Mouse (Mus musculus): ENCODE data around the gene Hand2.

Gene Hand2

GRCm38 (mm10) chr8:57325111-57325891, 4.5 kb downstream of the Hand2 start:
- DNase-seq = no peak

GRCm38 (mm10) chr8:57326091-57327065, 5.6 kb downstream of the Hand2 start:
- DNase-seq = no peak

- DNase-seq = no peak
Measured at GRCm38 (mm10) chr8:57327281-57328160, 6.7 kb downstream of the Hand2 start.

GRCm38 (mm10) chr8:57328161-57328920, 7.6 kb downstream of the Hand2 start:
- no peak for DNase-seq

- no peak for DNase-seq
Measured at GRCm38 (mm10) chr8:57328931-57329341, 8.2 kb downstream of the Hand2 start.

GRCm38 (mm10) chr8:57330106-57330505, 9.3 kb downstream of the Hand2 start:
- DNase-seq = no peak

- DNase-seq = no peak
Measured at GRCm38 (mm10) chr8:57331727-57332630, 11.2 kb downstream of the Hand2 start.

GRCm38 (mm10) chr8:57332676-57333482, 12.1 kb downstream of the Hand2 start:
- no peak for DNase-seq

GRCm38 (mm10) chr8:57333483-57333770, 12.6 kb downstream of the Hand2 start:
- DNase-seq = no peak

GRCm38 (mm10) chr8:57333795-57334551, 13.2 kb downstream of the Hand2 start:
- no peak for DNase-seq

- DNase-seq = no peak
Measured at GRCm38 (mm10) chr8:57334714-57335113, 13.9 kb downstream of the Hand2 start.

GRCm38 (mm10) chr8:57337271-57338030, 16.7 kb downstream of the Hand2 start:
- no peak for DNase-seq

GRCm38 (mm10) chr8:57339711-57340650, 19.2 kb downstream of the Hand2 start:
- DNase-seq = no peak

- DNase-seq = no peak
Measured at GRCm38 (mm10) chr8:57340840-57341540, 20.2 kb downstream of the Hand2 start.

- DNase-seq = no peak
Measured at GRCm38 (mm10) chr8:57341541-57341840, 20.7 kb downstream of the Hand2 start.

GRCm38 (mm10) chr8:57342386-57343090, 21.8 kb downstream of the Hand2 start:
- DNase-seq = no peak

All from B cell, adult 2 months (primary cell).